Comparison of ENCODE assay signal across 27 mouse cellular contexts in genomic region chr5:31149781-31150180, GRCm38 (mm10). TPM values are rescaled to one million over a fixed set of nuclear protein-coding genes. Genes with fewer than 3 reads are reported as not detected.
DNase-seq lines count a peak whose midpoint lies in the region; ATAC-seq and TF ChIP-seq lines count a peak whose summit lies in the region.
"Had no signal": no experiment of that assay in that cellular context is flagged by ENCODE, and none has a peak within 500 bp of the region (broad histone marks: within the 10 kb centered on the region; RNA-seq: fewer than 3 reads in every experiment).

No protein-coding gene starts in this region.

- TF ChIP-seq POLR2A in lung, adult 2 months (IDR thresholded peaks at IDR 0.05; ENCODE audit: borderline replicate concordance, extremely low read depth, low read depth, low read length), result no peak

- H3K4me1 ChIP-seq in heart, embryonic 10.5 days, result peaks cover 12% of the 10 kb centered on the region
- peaks cover 8% of the 10 kb centered on the region; the same call in 1 of the 2 replicates for H3K4me1 ChIP-seq in lung, adult 2 months (ENCODE audit: control insufficient read depth, insufficient read depth, low read length)

- WGBS in heart, embryonic 10.5 days, result 93% methylated on average over 4 of the region's 4 CpGs
- WGBS in lung, adult 2 months, result 54% methylated on average over 4 of the region's 4 CpGs

- no peaks in the 10 kb centered on the region for H3K27me3 ChIP-seq in heart, embryonic 10.5 days (ENCODE audit: insufficient read depth, poor library complexity, severe bottlenecking)
- H3K27me3 ChIP-seq: heart, embryonic 12.5 days; hindbrain, embryonic 15.5 days; intestine, embryonic 15.5 days; limb, embryonic 12.5 days; stomach, embryonic 15.5 days had no signal

- no peaks in the 10 kb centered on the region for H3K9me3 ChIP-seq in heart, embryonic 10.5 days
- H3K9me3 ChIP-seq: heart, embryonic 12.5 days; hindbrain, embryonic 15.5 days; intestine, embryonic 15.5 days; limb, embryonic 12.5 days; stomach, embryonic 15.5 days had no signal

- peak; percentile 92 for DNase-seq in heart, adult 11 months
- DNase-seq in heart, embryonic 10.5 days (ENCODE audit: low spot score), result no peak
- DNase-seq in lung, postnatal 36 days, result peak; percentile 9
- DNase-seq in lung, adult 2 months, result no peak
- DNase-seq in adrenal gland, postnatal 10 days, result peak; percentile 42
- no peak for DNase-seq in kidney, postnatal 4 days
- DNase-seq: embryo, embryonic 11 days; gastrocnemius, postnatal 25 days; heart, postnatal 36 days; kidney, postnatal 36 days; right cerebral cortex, postnatal 25 days; thymus, adult 18-20 months had no signal

- H3K4me3 ChIP-seq in heart, embryonic 10.5 days, result no peak overlapping the region
- no peak overlapping the region for H3K4me3 ChIP-seq in lung, adult 2 months (replicated peaks; ENCODE audit: extremely low read depth, low read depth, low read length)
- H3K4me3 ChIP-seq: heart, embryonic 12.5 days; hindbrain, embryonic 15.5 days; intestine, embryonic 15.5 days; limb, embryonic 12.5 days; stomach, embryonic 15.5 days had no signal

- TF ChIP-seq CTCF in lung, adult 2 months (IDR thresholded peaks at IDR 0.05; ENCODE audit: insufficient read depth, low read length), result no peak

- peaks cover 40% of the 10 kb centered on the region for H3K36me3 ChIP-seq in heart, embryonic 10.5 days
- H3K36me3 ChIP-seq: hindbrain, embryonic 15.5 days had no signal

- ATAC-seq in monocyte, adult 5-6 weeks (replicated peaks; ENCODE audit: insufficient number of reproducible peaks, low FRiP score, low TSS enrichment, poor library complexity, severe bottlenecking), result no peak
- ATAC-seq: activated CD4-positive, CD25-positive, alpha-beta regulatory T cell, adult 4 months; forebrain, embryonic 16.5 days; intestine, embryonic 15.5 days; midbrain, embryonic 16.5 days had no signal

- H3K27ac ChIP-seq in heart, embryonic 10.5 days, result no peak overlapping the region
- H3K27ac ChIP-seq: hindbrain, embryonic 15.5 days; intestine, embryonic 15.5 days; limb, embryonic 12.5 days; liver, embryonic 14.5 days; stomach, embryonic 15.5 days had no signal

RNA-seq across cellular contexts. Expression of gene Mpv17, which starts 4.3 kb away (rescaled TPM):
- 77.3 and 87.3 TPM in 2 replicates for polyA plus RNA-seq in heart, embryonic 10.5 days (2016; fragmentation: Nextera tagmentation; extraction: Ambion mirVana)
- 86.4 and 93.4 TPM in 2 replicates for polyA plus RNA-seq in lung, adult 2 months (2012; rRNA removed)
- total RNA-seq in adrenal gland, postnatal 10 days (2021), result 10 to 100 TPM; 42.3 to 46.1 TPM
- 22.5 to 37.8 TPM (median 35.8 TPM) in 3 replicates for total RNA-seq in monocyte, adult 5-6 weeks (2017)

RNA-seq across cellular contexts. Expression of gene Ucn, which starts 11.2 kb away (rescaled TPM):
- not detected in 2 replicates for polyA plus RNA-seq in heart, embryonic 10.5 days (2016; fragmentation: Nextera tagmentation; extraction: Ambion mirVana)
- polyA plus RNA-seq in lung, adult 2 months (2012; rRNA removed), result not detected in 2 replicates
- not detected for total RNA-seq in adrenal gland, postnatal 10 days (2021)
- not detected in 3 replicates for total RNA-seq in monocyte, adult 5-6 weeks (2017)
- total RNA-seq: gastrocnemius, postnatal 25 days; heart, postnatal 36 days; layer of hippocampus, postnatal 25 days; megakaryocyte-erythroid progenitor cell, adult 5-6 weeks had no signal
- polyA plus RNA-seq: activated CD4-positive, CD25-positive, alpha-beta regulatory T cell, adult 4 months; forebrain, embryonic 16.5 days; hindbrain, embryonic 15.5 days; intestine, embryonic 15.5 days; kidney, embryonic 14.5 days; limb, embryonic 12.5 days; liver, embryonic 14.5 days; lung, embryonic 16.5 days; midbrain, embryonic 16.5 days; stomach, embryonic 15.5 days; urinary bladder, adult 2 months had no signal

RNA-seq across cellular contexts. Expression of gene Gm29609, which starts 29.9 kb away (rescaled TPM):
- 0.77 and 1.00 TPM in 2 replicates for polyA plus RNA-seq in heart, embryonic 10.5 days (2016; fragmentation: Nextera tagmentation; extraction: Ambion mirVana)
- polyA plus RNA-seq in lung, adult 2 months (2012; rRNA removed), result 2.2 and 2.7 TPM in 2 replicates
- 1 to 10 TPM; 1.5 to 2.8 TPM for total RNA-seq in adrenal gland, postnatal 10 days (2021)
- total RNA-seq in monocyte, adult 5-6 weeks (2017), result 1.4 to 2.5 TPM (median 2.2 TPM) in 3 replicates

RNA-seq across cellular contexts. Expression of gene Gtf3c2, which starts 30.2 kb away (rescaled TPM):
- polyA plus RNA-seq in heart, embryonic 10.5 days (2016; fragmentation: Nextera tagmentation; extraction: Ambion mirVana), result 67.1 and 81.9 TPM in 2 replicates
- polyA plus RNA-seq in lung, adult 2 months (2012; rRNA removed), result 39.2 and 59.2 TPM in 2 replicates
- 10 to 100 TPM; 46.3 to 64.2 TPM for total RNA-seq in adrenal gland, postnatal 10 days (2021)
- 42.4 to 80.2 TPM (median 50.2 TPM) in 3 replicates for total RNA-seq in monocyte, adult 5-6 weeks (2017)

RNA-seq across cellular contexts. Expression of gene Trim54, which starts 33.3 kb away (rescaled TPM):
- 17.0 and 23.8 TPM in 2 replicates for polyA plus RNA-seq in heart, embryonic 10.5 days (2016; fragmentation: Nextera tagmentation; extraction: Ambion mirVana)
- polyA plus RNA-seq in lung, adult 2 months (2012; rRNA removed), result 3.8 and 14.9 TPM in 2 replicates
- total RNA-seq in adrenal gland, postnatal 10 days (2021), result 10 to 100 TPM in 1 of 2 experiments, 1 to 10 TPM in 1; 3.3 to 16.1 TPM
- total RNA-seq in monocyte, adult 5-6 weeks (2017), result not detected in 3 replicates
- total RNA-seq: layer of hippocampus, postnatal 25 days; megakaryocyte-erythroid progenitor cell, adult 5-6 weeks had no signal
- polyA plus RNA-seq: activated CD4-positive, CD25-positive, alpha-beta regulatory T cell, adult 4 months; forebrain, embryonic 16.5 days; hindbrain, embryonic 15.5 days; intestine, embryonic 15.5 days; kidney, embryonic 14.5 days; liver, embryonic 14.5 days; midbrain, embryonic 16.5 days; stomach, embryonic 15.5 days; urinary bladder, adult 2 months had no signal

Comparison
In these comparisons a context has a peak if more than half of its experiments do, and no peak if none do; other contexts are left out.
1. DNase-seq: peak in heart, adult 11 months (single experiment), lung, postnatal 36 days (single experiment) and adrenal gland, postnatal 10 days (single experiment); none in heart, embryonic 10.5 days (single experiment), lung, adult 2 months (single experiment) and kidney, postnatal 4 days (0 of 2).